12 mouse cellular contexts compared by ENCODE assay signal in the genomic region with DNA sequence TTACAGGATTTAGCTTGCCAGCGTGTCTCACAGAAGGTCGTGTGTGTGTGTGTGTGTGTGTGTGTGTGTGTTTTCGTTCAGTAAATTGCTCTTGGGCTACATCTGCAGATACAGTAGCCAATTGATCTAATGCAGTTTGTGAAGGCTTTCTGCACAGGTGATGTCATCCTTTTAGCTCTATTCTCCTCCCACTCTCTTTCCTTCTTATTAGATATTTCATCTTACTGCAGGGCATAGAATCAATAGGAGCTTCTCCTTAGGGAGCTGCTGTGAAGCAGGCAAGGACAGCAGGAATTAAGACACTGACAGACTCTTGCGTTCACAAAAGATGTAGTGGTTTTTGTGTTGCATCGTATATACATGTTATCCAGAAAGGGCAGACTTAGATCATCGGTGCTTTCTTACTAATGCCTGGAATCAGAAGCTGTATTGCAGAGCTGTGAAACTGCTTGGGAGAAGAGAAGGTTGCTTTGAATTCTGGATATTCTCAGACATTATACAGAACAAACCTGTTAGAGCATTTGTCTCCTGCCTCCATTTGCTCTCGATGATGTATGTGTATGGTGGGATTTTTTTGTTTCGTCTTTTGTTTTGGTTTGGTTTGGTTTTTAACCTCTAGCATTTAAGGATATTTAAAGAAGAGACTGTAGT.
DNase-seq lines count a peak whose midpoint lies in the region; ATAC-seq lines count a peak whose summit lies in the region.
"Had no signal": no experiment of that assay in that cellular context is flagged by ENCODE, and none has a peak within 500 bp of the region (broad histone marks: within the 10 kb centered on the region; RNA-seq: fewer than 3 reads in every experiment).

No protein-coding gene starts in this region.

- no peaks in the 10 kb centered on the region for H3K36me3 ChIP-seq in hindbrain, embryonic 15.5 days
- H3K36me3 ChIP-seq in neural tube, embryonic 13.5 days = no peaks in the 10 kb centered on the region
- H3K36me3 ChIP-seq: limb, embryonic 13.5 days had no signal

- DNase-seq in frontal cortex, postnatal 36 days (ENCODE audit: low spot score in 2 of 2) = peak; percentile 26 to 54
- DNase-seq in frontal cortex, postnatal 10 days (ENCODE audit: low spot score in 2 of 2) = no peak
- DNase-seq in cerebellum, adult 9-11 months = peak; percentile 30
- DNase-seq in c-Kit-positive CD71-positive TER-119-positive erythroid progenitor cells, embryonic 14.5 days (ENCODE audit: low spot score) = no peak
- DNase-seq in thymus, postnatal 25 days = no peak
- no peak for DNase-seq in heart, adult 8-10 months (ENCODE audit: low spot score)
- DNase-seq: heart, adult 18-20 months; kidney, adult 18-20 months; thymus, adult 2 months had no signal

- peak overlapping the region; percentile 28 for H3K9ac ChIP-seq in hindbrain, embryonic 15.5 days
- H3K9ac ChIP-seq in neural tube, embryonic 13.5 days = peak overlapping the region; percentile 67
- H3K9ac ChIP-seq: limb, embryonic 13.5 days had no signal

- H3K4me2 ChIP-seq in hindbrain, embryonic 15.5 days = peak overlapping the region; percentile 48
- H3K4me2 ChIP-seq in neural tube, embryonic 13.5 days = peak overlapping the region; percentile 42
- H3K4me2 ChIP-seq: limb, embryonic 13.5 days had no signal

- H3K9me3 ChIP-seq in hindbrain, embryonic 15.5 days = no peaks in the 10 kb centered on the region
- no peaks in the 10 kb centered on the region for H3K9me3 ChIP-seq in neural tube, embryonic 13.5 days
- H3K9me3 ChIP-seq: limb, embryonic 13.5 days had no signal

- H3K27me3 ChIP-seq in hindbrain, embryonic 15.5 days = no peaks in the 10 kb centered on the region
- no peaks in the 10 kb centered on the region for H3K27me3 ChIP-seq in neural tube, embryonic 13.5 days
- H3K27me3 ChIP-seq: limb, embryonic 13.5 days had no signal

- H3K27ac ChIP-seq in hindbrain, embryonic 15.5 days (replicated peaks) = peak overlapping the region; percentile 74
- peak overlapping the region; percentile 84 for H3K27ac ChIP-seq in neural tube, embryonic 13.5 days (replicated peaks)
- H3K27ac ChIP-seq: limb, embryonic 13.5 days had no signal

- WGBS in hindbrain, embryonic 15.5 days = 52% methylated on average over 8 of the region's 8 CpGs
- WGBS in neural tube, embryonic 13.5 days = 58% methylated on average over 8 of the region's 8 CpGs

- H3K4me3 ChIP-seq in hindbrain, embryonic 15.5 days = peak overlapping the region; percentile 38
- H3K4me3 ChIP-seq in neural tube, embryonic 13.5 days = peak overlapping the region; percentile 35
- H3K4me3 ChIP-seq: limb, embryonic 13.5 days had no signal

- peak; percentile 84 for ATAC-seq in hindbrain, embryonic 15.5 days (ENCODE audit: low FRiP score, low read depth)
- ATAC-seq in neural tube, embryonic 13.5 days (ENCODE audit: low read depth) = peak; percentile 77

- peaks cover 6% of the 10 kb centered on the region; the same call in 1 of the 2 replicates for H3K4me1 ChIP-seq in hindbrain, embryonic 15.5 days (replicated peaks)
- peaks cover 26% of the 10 kb centered on the region for H3K4me1 ChIP-seq in neural tube, embryonic 13.5 days (replicated peaks)

Comparison
In these comparisons a context has a peak if more than half of its experiments do, and no peak if none do; other contexts are left out.
1. DNase-seq: peak in frontal cortex, postnatal 36 days (2 of 2) and cerebellum, adult 9-11 months (single experiment); none in frontal cortex, postnatal 10 days (0 of 2), c-Kit-positive CD71-positive TER-119-positive erythroid progenitor cells, embryonic 14.5 days (single experiment), thymus, postnatal 25 days (single experiment) and heart, adult 8-10 months (single experiment).